Mouse (Mus musculus) urinary bladder, adult 18-20 months (tissue): ENCODE data around the gene Afp.

Experiments used
- DNase-seq, 2 experiments: peaks; one replicate each; pipeline ENCODE4 v3.0.0; 2022; ENCODE audit warnings: low spot score in 2 of 2, mixed read lengths in 2 of 2

Afp gene

DNA sequence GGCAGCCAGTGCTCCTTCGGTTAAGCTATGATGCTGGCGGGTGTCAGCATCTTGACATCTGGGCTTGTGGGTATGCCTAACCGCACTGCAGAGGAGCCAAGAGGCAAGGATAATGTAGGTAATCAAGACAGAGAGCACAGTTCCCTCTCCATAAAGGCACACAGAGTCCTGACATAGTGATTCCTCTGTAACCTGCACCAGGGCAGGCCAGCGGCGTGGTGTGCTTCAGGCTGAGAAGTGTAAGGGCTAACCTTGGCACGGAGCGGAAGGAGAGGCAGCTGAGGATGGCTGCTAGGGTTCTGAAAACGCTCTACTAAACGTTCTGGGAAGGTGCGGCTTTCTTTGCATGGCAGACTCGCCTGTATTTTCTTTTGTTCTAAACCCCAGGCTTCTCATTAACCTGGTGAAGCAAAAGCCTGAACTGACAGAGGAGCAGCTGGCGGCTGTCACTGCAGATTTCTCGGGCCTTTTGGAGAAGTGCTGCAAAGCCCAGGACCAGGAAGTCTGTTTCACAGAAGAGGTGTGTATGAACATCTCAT, 16.9 kb downstream of the Afp start:
- no peak for DNase-seq

DNA sequence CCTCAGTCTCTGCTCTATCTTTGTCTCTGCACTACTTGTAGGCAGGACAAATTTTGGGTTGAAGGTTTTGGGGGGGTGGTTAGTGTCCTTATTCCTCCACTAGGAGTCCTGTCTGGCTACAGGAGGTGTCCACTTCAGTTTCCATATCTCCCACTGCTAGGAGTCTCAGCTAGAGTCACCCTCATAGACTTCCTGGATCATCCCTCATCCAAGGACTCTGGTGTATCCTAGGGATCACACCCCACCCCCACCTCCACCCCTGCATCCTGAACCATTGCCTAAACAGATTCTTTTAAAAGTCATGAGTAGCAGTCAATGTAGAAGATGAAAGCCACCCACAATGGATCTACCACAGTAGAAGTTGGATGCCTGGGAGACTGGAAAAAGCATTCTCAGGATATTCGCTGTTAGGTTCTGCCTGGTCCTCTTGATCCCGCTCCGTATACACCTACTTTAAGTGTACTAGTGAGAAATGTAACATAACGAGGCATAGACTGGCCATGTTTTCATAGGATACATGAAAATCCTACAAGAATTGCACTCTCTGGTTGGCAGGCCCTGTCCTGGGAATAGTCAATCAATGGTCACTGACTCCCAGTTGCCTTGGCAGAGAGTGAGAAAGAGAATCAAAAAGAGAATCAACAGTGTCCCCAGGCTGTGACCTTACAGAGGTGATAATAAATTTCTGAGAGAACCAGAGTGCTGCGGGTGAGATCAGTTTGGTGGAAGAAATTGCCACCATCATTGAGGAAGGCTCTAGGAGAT, 19.5 kb downstream of the Afp start:
- no peak for DNase-seq

DNA sequence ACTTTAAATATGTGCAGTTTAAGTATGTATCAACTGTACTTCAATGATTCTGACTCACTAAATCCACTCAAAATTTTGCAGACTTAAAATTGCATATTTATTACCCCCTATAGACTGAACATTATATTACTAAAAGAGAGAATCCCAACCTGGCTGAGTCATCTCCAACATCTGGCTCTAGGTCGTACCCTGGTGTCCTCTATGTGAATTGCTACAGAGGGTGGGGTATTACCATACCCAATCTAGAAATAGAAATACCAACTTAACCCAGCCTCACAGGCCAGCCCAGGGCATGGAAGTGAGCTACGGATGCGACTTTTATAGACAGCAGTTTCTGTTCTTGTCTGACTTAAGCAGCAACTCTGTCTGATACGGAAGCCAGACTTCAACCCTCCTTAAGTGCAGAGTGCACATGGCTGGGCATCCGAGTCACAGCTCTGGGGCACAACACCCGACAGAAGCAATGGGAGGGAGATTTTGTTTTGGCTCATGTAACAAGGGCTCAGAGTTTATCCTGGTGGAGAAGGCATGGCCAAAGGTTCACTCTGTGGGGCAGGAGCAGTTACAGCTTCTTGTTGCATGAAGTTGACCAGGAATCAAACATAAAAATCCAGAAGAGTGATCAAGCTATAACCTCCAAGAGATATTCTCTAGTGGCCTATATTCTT, 21.9 kb downstream of the Afp start:
- DNase-seq: no peak

DNA sequence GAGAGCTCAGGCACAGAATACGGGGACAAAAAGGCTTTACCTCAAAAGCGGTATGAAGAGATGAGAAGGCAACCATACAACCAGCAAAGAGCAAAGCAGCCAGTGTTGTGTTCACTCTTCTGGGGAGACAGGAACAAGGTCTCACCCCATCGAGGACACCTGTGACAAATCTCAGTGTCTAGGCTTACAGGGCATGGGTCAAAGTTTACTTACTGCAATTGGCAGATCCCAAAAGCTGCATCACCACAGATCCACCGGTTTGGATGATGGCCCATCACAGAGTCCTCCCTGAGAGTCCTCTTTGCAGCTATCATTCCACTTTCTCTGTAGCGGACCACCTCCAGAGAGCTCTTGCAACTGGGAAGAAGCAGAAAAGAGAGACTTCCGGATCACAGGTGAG, 25.0 kb downstream of the Afp start:
- no peak for DNase-seq

DNA sequence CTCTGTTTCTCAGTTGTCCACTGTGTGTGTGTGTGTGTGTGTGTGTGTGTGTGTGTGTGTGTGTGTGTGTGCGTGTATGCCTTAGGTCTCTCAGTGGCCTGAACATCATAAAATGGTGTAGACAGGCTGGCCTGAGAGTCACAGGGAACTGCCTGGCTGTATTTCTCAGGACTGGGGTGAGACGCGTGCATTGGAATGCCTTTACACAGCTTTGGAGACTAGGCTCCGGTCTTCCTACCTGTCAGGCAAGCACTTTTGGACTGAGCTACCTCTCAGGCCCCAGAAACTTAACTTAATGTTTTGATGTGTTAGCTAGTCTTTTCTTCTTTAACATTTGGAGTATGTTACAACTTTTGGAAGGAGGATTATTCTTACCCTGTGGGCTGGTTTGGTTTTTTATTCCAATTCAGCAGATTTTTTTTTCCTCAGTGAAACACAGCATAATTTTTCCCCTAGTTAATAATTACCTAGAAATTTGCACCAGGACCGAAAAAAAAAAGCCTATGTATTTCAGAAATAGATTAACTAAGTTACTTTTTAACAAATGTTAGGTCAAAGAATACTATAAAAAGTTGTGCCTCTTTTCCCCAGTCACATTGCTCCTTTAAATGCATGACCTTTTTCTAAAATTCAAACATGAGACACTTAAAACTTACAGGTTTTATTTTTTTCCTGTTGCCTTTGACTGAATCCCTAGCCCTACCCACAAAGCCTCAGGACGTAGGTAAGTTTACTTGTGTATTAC, 28.0 kb downstream of the Afp start, which contains the start of gene Afm:
Gene Afm, plus strand, starts transcription at position 577 of the 745 bp plus-strand sequence.
- DNase-seq: no peak

DNA sequence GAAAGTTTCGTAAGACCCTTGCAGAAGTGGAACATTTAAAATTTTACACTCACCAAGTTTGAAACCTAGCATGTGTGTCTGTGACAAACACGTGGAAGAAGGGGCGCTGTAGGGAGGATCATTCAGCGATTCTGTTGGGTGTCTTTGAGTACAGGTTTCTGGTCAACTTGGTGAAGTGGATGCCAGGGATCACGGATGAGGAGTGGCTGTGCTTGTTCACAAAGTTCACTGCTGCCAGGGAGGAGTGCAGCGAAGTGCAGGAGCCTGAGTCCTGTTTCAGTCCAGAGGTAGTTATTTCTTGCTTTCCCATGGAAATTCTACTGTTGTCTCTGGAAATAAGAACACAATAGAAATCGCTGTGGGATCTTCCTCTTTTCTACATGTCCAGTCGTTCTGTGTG, 60.7 kb downstream of the Afp start:
- DNase-seq: no peak

DNA sequence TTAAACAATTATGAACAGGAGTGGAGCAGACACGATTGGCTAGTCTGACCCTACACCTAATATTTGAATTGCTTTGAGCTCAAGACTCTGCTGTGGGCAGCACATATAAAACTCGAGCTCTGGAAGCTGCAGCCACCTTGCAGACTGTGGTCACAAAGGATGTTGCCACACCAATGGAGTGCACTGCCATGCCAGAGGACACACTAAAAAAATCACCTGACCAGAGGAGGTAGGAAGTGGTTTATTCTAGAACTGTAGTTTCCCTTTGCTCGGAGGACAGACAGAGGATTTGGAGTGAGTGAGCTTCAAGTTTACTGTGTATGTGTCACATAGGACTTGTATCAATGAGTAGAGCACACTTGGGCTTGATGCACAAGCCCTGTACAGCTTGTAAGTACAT, 65.5 kb downstream of the Afp start:
- no peak for DNase-seq
